Mouse (Mus musculus): Measurements from ENCODE around the gene Olfr958. TPM values are rescaled to one million over a fixed set of nuclear protein-coding genes. Genes with fewer than 3 reads are reported as not detected.

The Olfr958 gene
- polyA plus RNA-seq, 1 experiment from 2014 or later = not detected

DNA sequence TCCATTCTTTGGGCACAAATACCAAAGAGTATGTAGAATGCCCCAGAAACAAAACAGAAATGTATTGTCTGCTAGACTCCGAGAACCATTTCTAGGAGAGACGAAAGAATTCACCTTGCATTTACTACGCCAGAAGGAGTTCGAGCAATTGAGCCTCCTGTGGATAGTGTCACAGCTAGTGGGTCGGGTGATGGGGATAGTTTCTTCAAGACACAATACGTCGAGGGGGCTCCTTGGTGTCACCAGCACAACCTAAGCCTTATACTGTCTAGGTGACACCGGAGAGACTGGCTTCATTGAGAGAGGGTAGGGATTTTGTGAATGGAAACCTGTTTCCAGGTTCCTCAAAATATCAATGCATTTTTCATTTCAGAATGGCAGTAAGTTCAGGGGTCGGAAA lies 44.4 kb downstream of the Olfr958 start:
- no peaks in the 10 kb centered on the region for H3K27me3 ChIP-seq
- no peaks in the 10 kb centered on the region for H3K36me3 ChIP-seq
- no peak overlapping the region for H3K4me3 ChIP-seq
- no peak overlapping the region for H3K4me2 ChIP-seq
- ATAC-seq (ENCODE audit: insufficient number of reproducible peaks, low FRiP score, low TSS enrichment, low read depth) = no peak
- no peak overlapping the region for H3K9ac ChIP-seq
- H3K27ac ChIP-seq = no peak overlapping the region
- H3K9me3 ChIP-seq = no peaks in the 10 kb centered on the region
- H3K4me1 ChIP-seq = no peaks in the 10 kb centered on the region
- 80% methylated on average over 9 of the region's 9 CpGs for WGBS

DNA sequence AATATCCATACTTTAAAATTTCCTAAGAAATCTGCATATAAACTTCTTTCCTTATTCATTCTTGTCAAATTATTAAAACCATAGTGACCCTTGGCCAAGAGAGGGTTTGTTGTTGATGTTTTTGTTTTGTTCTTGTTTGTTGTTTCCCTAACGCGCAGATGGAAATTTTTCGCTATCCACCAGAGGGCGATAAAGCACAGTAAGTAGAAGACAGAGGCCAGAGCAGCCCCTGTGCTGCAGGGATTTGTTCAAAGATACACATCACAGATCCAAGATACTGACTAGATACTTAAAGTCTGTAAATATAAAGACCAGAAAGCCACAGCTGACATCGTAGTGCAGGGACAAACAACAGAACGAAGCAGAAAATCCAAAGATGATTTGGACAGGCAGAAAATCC lies 44.9 kb downstream of the Olfr958 start:
- H3K4me3 ChIP-seq = no peak overlapping the region

More for the DNA sequence above, 44.9 kb downstream of the Olfr958 start:
- Histone ChIP-seq H3K9ac (no peak overlapping the region), H3K27me3 (no peaks in the 10 kb centered on the region), H3K4me2 (no peak overlapping the region), H3K36me3 (no peaks in the 10 kb centered on the region), H3K9me3 (no peaks in the 10 kb centered on the region), H3K27ac (no peak overlapping the region), H3K4me1 (no peaks in the 10 kb centered on the region)
- 15% methylated on average over 6 of the region's 6 CpGs for WGBS
- no peak for ATAC-seq (ENCODE audit: insufficient number of reproducible peaks, low FRiP score, low TSS enrichment, low read depth)

Other genes starting within 250 kb of the Olfr958 start
- not detected in 2 replicates for gene Olfr948, start 228.0 kb downstream of the Olfr958 start, polyA plus RNA-seq (2015; fragmentation: Nextera tagmentation; extraction: Ambion mirVana)
- gene Olfr951, start 166.6 kb downstream of the Olfr958 start, polyA plus RNA-seq (2015; fragmentation: Nextera tagmentation; extraction: Ambion mirVana) = not detected in 2 replicates
- gene Olfr952, start 126.9 kb downstream of the Olfr958 start, polyA plus RNA-seq (2015; fragmentation: Nextera tagmentation; extraction: Ambion mirVana) = not detected in 2 replicates
- gene Olfr954, start 97.4 kb downstream of the Olfr958 start, polyA plus RNA-seq (2015; fragmentation: Nextera tagmentation; extraction: Ambion mirVana) = not detected in 2 replicates
- not detected in 2 replicates for gene Olfr955, start 82.1 kb downstream of the Olfr958 start, polyA plus RNA-seq (2015; fragmentation: Nextera tagmentation; extraction: Ambion mirVana)
- not detected in 2 replicates for gene Olfr44, start 60.1 kb downstream of the Olfr958 start, polyA plus RNA-seq (2015; fragmentation: Nextera tagmentation; extraction: Ambion mirVana)
- gene Olfr957, start 38.2 kb downstream of the Olfr958 start, polyA plus RNA-seq (2015; fragmentation: Nextera tagmentation; extraction: Ambion mirVana) = not detected in 2 replicates
- not detected in 2 replicates for gene Olfr959, start 21.5 kb upstream of the Olfr958 start, polyA plus RNA-seq (2015; fragmentation: Nextera tagmentation; extraction: Ambion mirVana)
- gene AW551984, start 50.3 kb upstream of the Olfr958 start, polyA plus RNA-seq (2015; fragmentation: Nextera tagmentation; extraction: Ambion mirVana) = 75.0 and 122 TPM in 2 replicates
- gene Olfr148, start 56.6 kb upstream of the Olfr958 start, polyA plus RNA-seq (2015; fragmentation: Nextera tagmentation; extraction: Ambion mirVana) = not detected in 2 replicates
- not detected in 2 replicates for gene Olfr960, start 67.3 kb upstream of the Olfr958 start, polyA plus RNA-seq (2015; fragmentation: Nextera tagmentation; extraction: Ambion mirVana)
- gene Olfr961, start 91.0 kb upstream of the Olfr958 start, polyA plus RNA-seq (2015; fragmentation: Nextera tagmentation; extraction: Ambion mirVana) = not detected in 2 replicates
- not detected in 2 replicates for gene Olfr963, start 113.2 kb upstream of the Olfr958 start, polyA plus RNA-seq (2015; fragmentation: Nextera tagmentation; extraction: Ambion mirVana)
- gene Olfr149, start 153.1 kb upstream of the Olfr958 start, polyA plus RNA-seq (2015; fragmentation: Nextera tagmentation; extraction: Ambion mirVana) = not detected in 2 replicates
- gene Olfr965, start 157.3 kb upstream of the Olfr958 start, polyA plus RNA-seq (2015; fragmentation: Nextera tagmentation; extraction: Ambion mirVana) = not detected in 2 replicates
- not detected in 2 replicates for gene Olfr150, start 176.9 kb upstream of the Olfr958 start, polyA plus RNA-seq (2015; fragmentation: Nextera tagmentation; extraction: Ambion mirVana)
- gene Olfr967, start 192.2 kb upstream of the Olfr958 start, polyA plus RNA-seq (2015; fragmentation: Nextera tagmentation; extraction: Ambion mirVana) = not detected in 2 replicates
- not detected in 2 replicates for gene Olfr968, start 229.2 kb upstream of the Olfr958 start, polyA plus RNA-seq (2015; fragmentation: Nextera tagmentation; extraction: Ambion mirVana)
- gene Olfr969, start 236.9 kb upstream of the Olfr958 start, polyA plus RNA-seq (2015; fragmentation: Nextera tagmentation; extraction: Ambion mirVana) = not detected in 2 replicates

Data from limb, embryonic 15.5 days (tissue).